Mouse (Mus musculus) embryonic facial prominence, embryonic 14.5 days (tissue): ENCODE data around the gene Prr19. TPM values are rescaled to one million over a fixed set of nuclear protein-coding genes. Genes with fewer than 3 reads are reported as not detected.

Source experiments
- ATAC-seq: fragments of 200-750 bp; cut with Nextera tagmentation; 2 replicates; pipeline ENCODE4 v1.8.0; 2017; ENCODE audit warnings: low read depth, moderate number of reproducible peaks, moderate TSS enrichment
- DNase-seq: peaks from one replicate; pipeline ENCODE4 v3.0.0-alpha.2; 2015; ENCODE audit warnings: low spot score
- H3K27ac ChIP-seq: fragments of 300-500 bp; sonication (generic); replicated peaks from 2 replicates; pipeline ENCODE4 v1.5.1; 2014; ENCODE audit warnings: low read depth, mild to moderate bottlenecking, low read length, moderate library complexity
- H3K27me3 ChIP-seq: fragments of 300-500 bp; sonication (generic); replicated peaks from 2 replicates; pipeline ENCODE4 v1.6.1; 2014; ENCODE audit warnings: low read length; ENCODE audit not compliant: control insufficient read depth, insufficient read depth
- H3K36me3 ChIP-seq: fragments of 300-500 bp; sonication (generic); 2 replicates; pipeline ENCODE4 v1.6.1; 2014; ENCODE audit warnings: low read length, mixed read lengths; ENCODE audit not compliant: control insufficient read depth, insufficient read depth
- H3K4me1 ChIP-seq: fragments of 300-500 bp; sonication (generic); 2 replicates; pipeline ENCODE4 v1.6.1; 2014; ENCODE audit warnings: antibody characterized with exemption, low read length; ENCODE audit not compliant: control insufficient read depth, insufficient read depth
- H3K4me2 ChIP-seq: fragments of 300-500 bp; sonication (generic); 2 replicates; pipeline ENCODE4 v1.6.1; 2014; ENCODE audit warnings: low read depth, mild to moderate bottlenecking, low read length, moderate library complexity, mixed read lengths
- H3K4me3 ChIP-seq: fragments of 300-500 bp; sonication (generic); 2 replicates; pipeline ENCODE4 v1.5.1; 2014; ENCODE audit warnings: low read depth, mild to moderate bottlenecking, low read length
- H3K9ac ChIP-seq: fragments of 300-500 bp; sonication (generic); 2 replicates; pipeline ENCODE4 v1.6.1; 2014; ENCODE audit warnings: low read depth, mild to moderate bottlenecking, low read length, moderate library complexity, mixed read lengths
- H3K9me3 ChIP-seq: fragments of 300-500 bp; sonication (generic); 2 replicates; pipeline ENCODE4 v1.6.1; 2016; ENCODE audit warnings: low read length; ENCODE audit not compliant: control insufficient read depth
- WGBS: fragments of 180-500 bp; shearing (Covaris S2); extraction: QIAGEN DNeasy Blood & Tissue Kit; methylation state at CpG from one replicate; pipeline ENCODE4 v1.1.7; 2014; 5-methylcytosine and 5-hydroxymethylcytosine counted together
- polyA plus RNA-seq: library from polyadenylated mRNA; unstranded; fragments of >200 nt; fragmentation: Nextera tagmentation; extraction: Ambion mirVana; gene quantifications from 2 replicates; pipeline ENCODE4 v1.2.1, GENCODE M21; 2014

Prr19 gene
- polyA plus RNA-seq, 1 experiment from 2014 or later, result 0.77 TPM

GRCm38 (mm10) chr7:25339329-25339728 lies 38.1 kb downstream of the Prr19 start:
- Histone ChIP-seq H3K36me3 (peaks cover 86% of the 10 kb centered on the region), H3K4me2 (no peak overlapping the region), H3K27me3 (no peaks in the 10 kb centered on the region), H3K4me3 (no peak overlapping the region), H3K9ac (no peak overlapping the region), H3K4me1 (no peaks in the 10 kb centered on the region), H3K9me3 (no peaks in the 10 kb centered on the region), H3K27ac (no peak overlapping the region)
- WGBS, result 88% methylated on average over 9 of the region's 9 CpGs
- ATAC-seq (no peak), DNase-seq (no peak)

GRCm38 (mm10) chr7:25341000-25341784 lies 40.0 kb downstream of the Prr19 start:
- Histone ChIP-seq H3K27ac (no peak overlapping the region), H3K4me1 (no peaks in the 10 kb centered on the region), H3K27me3 (no peaks in the 10 kb centered on the region), H3K4me3 (no peak overlapping the region), H3K9me3 (no peaks in the 10 kb centered on the region), H3K9ac (no peak overlapping the region), H3K4me2 (no peak overlapping the region), H3K36me3 (peaks cover 71% of the 10 kb centered on the region)
- ATAC-seq (0 out of 2 replicates have a peak, but pooled peaks have one; percentile 8), DNase-seq (no peak)
- WGBS, result 80% methylated on average over 17 of the region's 20 CpGs

- ATAC-seq, result no peak
- Histone ChIP-seq H3K4me2 (no peak overlapping the region), H3K9ac (no peak overlapping the region)
Observed at GRCm38 (mm10) chr7:25348861-25349260, 47.6 kb downstream of the Prr19 start.

More at GRCm38 (mm10) chr7:25348861-25349260, 47.6 kb downstream of the Prr19 start:
- Histone ChIP-seq H3K4me3 (no peak overlapping the region), H3K4me1 (no peaks in the 10 kb centered on the region), H3K36me3 (peaks cover 77% of the 10 kb centered on the region), H3K27ac (no peak overlapping the region), H3K9me3 (peaks cover 9% of the 10 kb centered on the region; the same call in 1 of the 2 replicates), H3K27me3 (no peaks in the 10 kb centered on the region)
- 77% methylated on average over 5 of the region's 8 CpGs for WGBS
- no peak for DNase-seq

Other genes starting within 250 kb of the Prr19 start
- gene Grik5, start 229.1 kb upstream of the Prr19 start, polyA plus RNA-seq, result 7.0 and 8.3 TPM in 2 replicates
- 24.1 and 25.2 TPM in 2 replicates for gene Zfp574, start 228.8 kb upstream of the Prr19 start, polyA plus RNA-seq
- 1.5 TPM in 2 replicates for gene Pou2f2, start 121.7 kb upstream of the Prr19 start, polyA plus RNA-seq
- gene Dedd2, start 80.8 kb upstream of the Prr19 start, polyA plus RNA-seq, result 8.3 and 9.4 TPM in 2 replicates
- 4.1 and 4.4 TPM in 2 replicates for gene Zfp526, start 80.0 kb upstream of the Prr19 start, polyA plus RNA-seq
- gene Gsk3a, start 63.6 kb upstream of the Prr19 start, polyA plus RNA-seq, result 14.3 and 14.8 TPM in 2 replicates
- gene Erf, start 50.6 kb upstream of the Prr19 start, polyA plus RNA-seq, result 23.3 and 26.0 TPM in 2 replicates
- gene Cic, start 33.7 kb upstream of the Prr19 start, polyA plus RNA-seq, result 48.8 and 49.0 TPM in 2 replicates
- 173 and 200 TPM in 2 replicates for gene Pafah1b3, start 3.4 kb upstream of the Prr19 start, polyA plus RNA-seq
- gene Tmem145, start 4.7 kb downstream of the Prr19 start, polyA plus RNA-seq, result 1.7 and 2.0 TPM in 2 replicates
- gene Megf8, start 15.8 kb downstream of the Prr19 start, polyA plus RNA-seq, result 15.4 and 15.8 TPM in 2 replicates
- 17.7 and 80.3 TPM in 2 replicates for gene Cnfn, start 68.3 kb downstream of the Prr19 start, polyA plus RNA-seq
- 4.2 and 4.9 TPM in 2 replicates for gene Lipe, start 97.3 kb downstream of the Prr19 start, polyA plus RNA-seq
- gene Cxcl17, start 111.5 kb downstream of the Prr19 start, polyA plus RNA-seq, result 0.85 and 1.9 TPM in 2 replicates
- gene Ceacam1, start 176.2 kb downstream of the Prr19 start, polyA plus RNA-seq, result 2.2 and 6.3 TPM in 2 replicates
- 0.19 TPM in 1 of 2 replicates, not detected in the other for gene Ceacam2, start 238.4 kb downstream of the Prr19 start, polyA plus RNA-seq